Mouse (Mus musculus) kidney, postnatal 0 days (tissue): ENCODE data around the gene Spem1. TPM values are rescaled to one million over a fixed set of nuclear protein-coding genes. Genes with fewer than 3 reads are reported as not detected.

ENCODE experiments used
- ATAC-seq: fragments of 200-750 bp; cut with Nextera tagmentation; replicated peaks from 2 replicates; pipeline ENCODE4 v1.8.0; 2017; ENCODE audit warnings: low read depth, moderate number of reproducible peaks, moderate TSS enrichment, moderate library complexity; ENCODE audit not compliant: low FRiP score
- DNase-seq: peaks from one replicate; pipeline ENCODE4 v3.0.0-alpha.2; 2016; ENCODE audit warnings: low spot score
- H3K27ac ChIP-seq: fragments of 300-500 bp; sonication (generic); 2 replicates; pipeline ENCODE4 v1.5.1; 2014; ENCODE audit warnings: mild to moderate bottlenecking
- H3K27me3 ChIP-seq: fragments of 300-500 bp; sonication (generic); 2 replicates; pipeline ENCODE4 v1.6.1; 2014; ENCODE audit warnings: low read length, mixed read lengths; ENCODE audit not compliant: insufficient read depth
- H3K36me3 ChIP-seq: fragments of 300-500 bp; sonication (generic); 2 replicates; pipeline ENCODE4 v1.6.1; 2014; ENCODE audit warnings: low read length, mixed read lengths; ENCODE audit not compliant: insufficient read depth
- H3K4me1 ChIP-seq: fragments of 300-500 bp; sonication (generic); replicated peaks from 2 replicates; pipeline ENCODE4 v1.6.1; 2014; ENCODE audit warnings: antibody characterized with exemption, low read length, mixed read lengths; ENCODE audit not compliant: insufficient read depth
- H3K4me2 ChIP-seq: fragments of 300-500 bp; sonication (generic); 2 replicates; pipeline ENCODE4 v1.6.1; 2014; ENCODE audit warnings: mild to moderate bottlenecking, low read length, moderate library complexity, mixed read lengths
- H3K4me3 ChIP-seq: fragments of 300-500 bp; sonication (generic); replicated peaks from 2 replicates; pipeline ENCODE4 v1.5.1; 2014; ENCODE audit warnings: low read depth, low read length
- H3K9ac ChIP-seq: fragments of 300-500 bp; sonication (generic); 2 replicates; pipeline ENCODE4 v1.6.1; 2014; ENCODE audit warnings: low read depth, low read length
- H3K9me3 ChIP-seq: fragments of 300-500 bp; sonication (generic); replicated peaks from 2 replicates; pipeline ENCODE4 v1.6.1; 2016; ENCODE audit warnings: low read length, inconsistent platforms, mixed read lengths
- CTCF ChIP-seq: IDR thresholded peaks from 2 replicates; pipeline ENCODE4 v1.5.1; 2016; ENCODE audit warnings: antibody characterized with exemption, low read depth, mild to moderate bottlenecking, moderate library complexity
- WGBS: fragments of 180-500 bp; shearing (Covaris S2); extraction: QIAGEN DNeasy Blood & Tissue Kit; methylation state at CpG from one replicate; pipeline ENCODE4 v1.1.7; 2014; 5-methylcytosine and 5-hydroxymethylcytosine counted together
- polyA plus RNA-seq: library from polyadenylated mRNA; unstranded; fragments of >200 nt; fragmentation: Nextera tagmentation; extraction: Ambion mirVana; gene quantifications from 2 replicates; pipeline ENCODE4 v1.2.1, GENCODE M21; 2015

Spem1 gene
- polyA plus RNA-seq, 1 experiment from 2014 or later = not detected

DNA sequence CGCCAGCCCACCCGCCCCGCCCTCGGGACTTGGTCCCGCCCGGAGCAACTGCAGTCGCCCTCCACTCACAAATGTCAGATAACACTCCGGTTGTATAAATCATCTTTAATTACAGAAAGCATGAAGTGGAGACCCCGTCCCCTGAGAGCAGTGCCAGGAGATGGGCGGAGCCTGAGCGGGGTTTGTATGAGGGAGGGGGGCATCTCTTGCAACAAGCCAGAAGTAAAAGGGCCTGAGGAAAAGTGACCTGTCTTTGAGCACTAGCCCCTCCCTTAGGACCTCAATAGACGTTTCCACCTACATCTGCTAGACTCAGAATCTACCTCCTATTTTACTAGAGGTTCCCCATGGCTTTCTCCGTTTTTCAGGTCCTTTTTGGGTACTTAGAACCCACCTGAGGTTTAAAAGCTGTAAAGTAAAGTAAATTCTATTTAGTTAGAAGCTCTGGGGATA lies 26.0 kb downstream of the Spem1 start:
- H3K4me3 ChIP-seq = peak overlapping the region; percentile 50
- no peak for ATAC-seq
- peaks cover 18% of the 10 kb centered on the region for H3K4me1 ChIP-seq
- H3K9me3 ChIP-seq = no peaks in the 10 kb centered on the region
- 2% methylated on average over 13 of the region's 13 CpGs for WGBS
- H3K27me3 ChIP-seq = no peaks in the 10 kb centered on the region
- no peak for DNase-seq
- TF ChIP-seq CTCF = no peak
- H3K4me2 ChIP-seq = peak overlapping the region; percentile 95
- no peaks in the 10 kb centered on the region for H3K36me3 ChIP-seq
- H3K9ac ChIP-seq = peak overlapping the region; percentile 67; the same call in 1 of the 2 replicates
- H3K27ac ChIP-seq = no peak overlapping the region

DNA sequence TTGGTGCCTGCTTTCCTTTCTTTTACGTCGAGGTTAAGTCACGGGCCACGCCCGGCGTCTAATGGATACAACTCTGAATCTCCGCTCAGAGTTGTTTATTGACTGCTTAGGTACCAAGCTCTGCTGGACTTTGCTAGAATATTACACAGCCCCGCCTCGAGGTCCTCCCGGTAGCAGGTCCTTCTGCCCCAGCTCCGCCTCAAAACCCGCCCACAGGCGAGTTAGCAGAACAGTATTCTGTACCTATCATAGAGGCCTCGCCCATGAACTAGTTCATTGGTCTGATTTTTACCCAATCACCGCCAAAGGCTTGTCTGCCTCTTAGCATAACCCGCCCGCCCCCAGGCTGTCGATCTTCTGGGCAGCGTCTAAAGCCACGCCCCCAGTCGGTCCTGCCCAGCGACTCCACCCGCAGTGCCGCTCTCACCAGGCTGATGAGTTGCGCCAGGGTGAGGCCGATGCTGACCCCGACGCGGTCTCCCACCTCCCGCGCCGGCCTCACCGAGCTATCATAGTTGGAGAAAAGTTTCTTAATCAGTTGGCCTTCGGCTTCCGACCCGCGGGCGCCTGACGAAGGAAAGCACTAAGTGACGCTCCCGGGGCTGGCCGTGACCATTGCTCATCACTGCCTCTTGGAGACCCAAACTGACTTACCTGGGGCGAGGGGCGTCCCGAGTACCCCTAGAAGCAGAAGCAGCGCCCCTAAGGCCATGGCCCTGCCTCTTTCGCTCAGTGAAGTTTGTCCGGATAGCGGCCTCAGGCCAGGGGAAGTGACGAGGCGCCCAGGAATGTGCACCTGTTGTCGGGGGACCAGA lies 26.6 kb downstream of the Spem1 start, which contains the start of gene Chrnb1:
Gene Chrnb1, minus strand, starts transcription at position 776 of the 815 bp plus-strand sequence.
- DNase-seq (peak; percentile 99), ATAC-seq (peak; percentile 96)
- no peaks in the 10 kb centered on the region for H3K27me3 ChIP-seq
- H3K27ac ChIP-seq = peak within 1 kb of the TSS; percentile 54
- peak within 1 kb of the TSS; percentile 50 for H3K4me3 ChIP-seq
- peak within 1 kb of the TSS; percentile 67 for H3K9ac ChIP-seq
- WGBS = 1% methylated on average over 52 of the region's 52 CpGs
- H3K4me1 ChIP-seq = peaks cover 13% of the 10 kb centered on the region
- H3K36me3 ChIP-seq = no peaks in the 10 kb centered on the region
- no peaks in the 10 kb centered on the region for H3K9me3 ChIP-seq
- TF ChIP-seq CTCF = no peak; the same call in 1 of the 2 replicates
- H3K4me2 ChIP-seq = peak within 1 kb of the TSS; percentile 95

DNA sequence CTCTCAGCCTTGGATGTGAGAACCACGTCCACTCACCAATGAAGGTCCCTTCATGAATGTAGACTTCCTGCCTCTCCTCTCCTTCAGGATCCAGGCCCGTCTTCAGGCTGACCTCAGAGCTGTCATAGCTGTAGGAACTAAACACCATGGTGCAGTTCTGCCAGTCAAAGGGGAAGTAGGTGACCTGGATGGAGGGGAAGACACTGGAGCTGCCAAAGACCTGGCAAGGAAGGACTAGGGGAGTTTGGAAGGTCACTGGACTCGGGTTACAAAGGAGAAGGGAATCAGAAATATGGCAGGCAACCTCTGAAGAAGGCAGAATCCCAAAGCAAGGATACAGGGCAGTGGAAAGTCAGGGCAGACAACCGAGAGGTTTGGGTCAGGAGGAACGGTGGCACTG lies 28.6 kb downstream of the Spem1 start:
- Histone ChIP-seq H3K9ac (no peak overlapping the region), H3K36me3 (no peaks in the 10 kb centered on the region), H3K9me3 (no peaks in the 10 kb centered on the region), H3K4me3 (no peak overlapping the region), H3K27ac (no peak overlapping the region), H3K4me2 (no peak overlapping the region), H3K27me3 (no peaks in the 10 kb centered on the region), H3K4me1 (0 out of 2 replicates have a peak, but pooled peaks cover 7% of the 10 kb centered on the region)
- no peak for TF ChIP-seq CTCF
- ATAC-seq (no peak), DNase-seq (no peak)
- WGBS = 57% methylated on average over 5 of the region's 5 CpGs

DNA sequence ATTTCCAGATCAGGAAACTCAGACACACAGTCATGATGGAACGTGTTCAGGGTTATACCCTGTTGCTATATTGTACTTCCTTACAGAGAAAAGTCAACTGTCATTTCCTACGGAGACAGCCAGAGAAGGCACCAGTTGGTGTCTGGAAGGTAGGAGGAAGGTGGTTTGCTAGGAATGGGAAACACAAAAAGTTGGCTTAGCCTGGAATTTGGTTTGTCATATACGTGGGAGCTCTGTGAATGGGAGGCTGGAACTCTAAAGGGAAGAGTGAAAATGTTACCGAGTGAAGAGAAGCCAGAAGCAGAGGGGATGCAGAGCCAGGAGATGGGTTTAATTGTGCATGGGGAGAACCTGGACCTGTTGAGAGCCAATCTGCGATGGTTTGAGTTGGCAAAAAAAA lies 30.6 kb downstream of the Spem1 start:
- WGBS = 60% methylated on average over 5 of the region's 5 CpGs
- Histone ChIP-seq H3K9ac (no peak overlapping the region), H3K4me3 (no peak overlapping the region), H3K27me3 (no peaks in the 10 kb centered on the region), H3K4me1 (0 out of 2 replicates have a peak, but pooled peaks cover 7% of the 10 kb centered on the region), H3K27ac (no peak overlapping the region), H3K36me3 (no peaks in the 10 kb centered on the region), H3K4me2 (no peak overlapping the region), H3K9me3 (no peaks in the 10 kb centered on the region)
- TF ChIP-seq CTCF = no peak
- ATAC-seq (no peak), DNase-seq (no peak)

DNA sequence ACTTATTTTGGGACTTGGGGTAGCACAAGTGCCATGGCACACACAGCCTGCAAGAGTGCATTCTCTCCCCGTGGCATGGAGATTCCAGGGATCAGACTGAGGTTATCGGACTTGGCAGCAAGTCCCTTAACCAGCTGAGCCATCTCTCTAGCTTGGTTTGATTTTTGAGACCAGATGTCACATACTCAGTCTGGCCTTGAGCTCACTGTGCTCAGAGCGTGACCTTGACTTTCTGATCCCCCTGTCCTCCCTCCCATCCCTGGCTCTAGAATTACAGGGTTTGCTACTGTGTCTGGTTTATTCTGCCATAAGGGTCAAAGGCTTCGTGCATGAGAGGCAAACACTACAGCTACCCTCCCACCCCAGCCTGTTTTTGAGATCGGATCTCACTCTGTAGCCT lies 32.5 kb downstream of the Spem1 start:
- TF ChIP-seq CTCF = no peak
- Histone ChIP-seq H3K4me2 (no peak overlapping the region), H3K4me3 (no peak overlapping the region), H3K27ac (no peak overlapping the region), H3K9me3 (no peaks in the 10 kb centered on the region), H3K36me3 (no peaks in the 10 kb centered on the region), H3K9ac (no peak overlapping the region), H3K27me3 (no peaks in the 10 kb centered on the region), H3K4me1 (0 out of 2 replicates have a peak, but pooled peaks cover 3% of the 10 kb centered on the region)
- no peak for ATAC-seq
- peak; percentile 44 for DNase-seq
- WGBS = 34% methylated on average over 5 of the region's 5 CpGs

DNA sequence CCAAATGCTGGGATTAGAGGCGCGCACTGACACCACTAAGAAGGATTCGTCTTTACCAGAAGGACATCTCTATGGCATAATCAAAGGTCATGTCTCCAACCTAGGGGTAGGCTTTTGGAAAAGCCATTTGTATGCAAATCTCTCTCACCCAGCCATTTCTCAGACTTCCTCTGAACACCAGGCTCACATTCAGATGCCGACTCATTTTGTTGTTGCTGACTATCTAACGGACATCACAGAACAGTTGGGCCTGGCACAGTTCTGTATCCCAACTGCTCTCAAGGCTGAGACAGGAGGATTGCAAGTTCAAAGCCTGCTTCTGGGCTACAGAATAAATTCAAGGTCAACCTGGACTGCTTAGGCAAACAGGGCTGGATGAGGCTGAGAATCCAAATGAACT lies 34.7 kb downstream of the Spem1 start:
- 0 out of 2 replicates have a peak, but pooled peaks cover 3% of the 10 kb centered on the region for H3K4me1 ChIP-seq
- no peak for TF ChIP-seq CTCF
- no peak overlapping the region for H3K27ac ChIP-seq
- DNase-seq = no peak
- H3K27me3 ChIP-seq = no peaks in the 10 kb centered on the region
- no peaks in the 10 kb centered on the region for H3K36me3 ChIP-seq
- H3K9ac ChIP-seq = no peak overlapping the region
- no peak overlapping the region for H3K4me2 ChIP-seq
- whole genome bisulfite sequencing = 92% methylated on average over 5 of the region's 5 CpGs
- H3K9me3 ChIP-seq = no peaks in the 10 kb centered on the region
- no peak for ATAC-seq
- no peak overlapping the region for H3K4me3 ChIP-seq
